Mouse (Mus musculus) R1 (cell line): Measurements from ENCODE around the gene Eno2.

ENCODE experiments used
- DNase-seq: peaks from one replicate; pipeline ENCODE4 v3.0.0-alpha.2; 2018; ENCODE audit warnings: low read depth, low spot score

Eno2 gene

GRCm38 (mm10) chr6:124712918-124713317 lies 56.6 kb downstream of the Eno2 start:
- DNase-seq, result no peak

GRCm38 (mm10) chr6:124711824-124712782 lies 57.4 kb downstream of the Eno2 start, which contains the start of the genes Emg1 and Phb2:
Gene Emg1, minus strand, starts transcription at chr6:124712178.
Gene Phb2, plus strand, starts transcription at chr6:124712336.
- DNase-seq, result peak; percentile 99
